Mouse (Mus musculus) embryo, embryonic 11 days (tissue): ENCODE data around the gene Tcf23.
"Not testable (repeated sequence)": the region's sequence is repeated elsewhere in the genome, so short reads cannot be mapped to it uniquely, and the experiment has no call there.

ENCODE experiments used
- DNase-seq: peaks from one replicate; pipeline ENCODE4 v3.0.0-alpha.2; 2015

Gene Tcf23

GRCm38 (mm10) chr5:31000122-31000521, 31.7 kb downstream of the Tcf23 start:
- DNase-seq = no peak

- no peak for DNase-seq
Observed at GRCm38 (mm10) chr5:31000993-31001392, 32.5 kb downstream of the Tcf23 start.

- DNase-seq = no peak
Observed at GRCm38 (mm10) chr5:31001560-31001959, 33.1 kb downstream of the Tcf23 start.

GRCm38 (mm10) chr5:31004184-31004583, 35.7 kb downstream of the Tcf23 start:
- peak; percentile 91 for DNase-seq

- no peak for DNase-seq
Observed at GRCm38 (mm10) chr5:31012737-31013136, 44.3 kb downstream of the Tcf23 start.

GRCm38 (mm10) chr5:31015913-31016312, 47.5 kb downstream of the Tcf23 start:
- no peak for DNase-seq

GRCm38 (mm10) chr5:31021790-31022189, 53.3 kb downstream of the Tcf23 start:
- not testable (repeated sequence) for DNase-seq

GRCm38 (mm10) chr5:31022690-31023089, 54.2 kb downstream of the Tcf23 start:
- no peak for DNase-seq

GRCm38 (mm10) chr5:31023254-31023653, 54.8 kb downstream of the Tcf23 start:
- peak; percentile 8 for DNase-seq

GRCm38 (mm10) chr5:31024641-31025040, 56.2 kb downstream of the Tcf23 start:
- no peak for DNase-seq
